Mouse (Mus musculus): Measurements from ENCODE around the gene Ambp. TPM values are rescaled to one million over a fixed set of nuclear protein-coding genes. Genes with fewer than 3 reads are reported as not detected.

The Ambp gene
- polyA plus RNA-seq, 1 experiment: 0.56 TPM

DNA sequence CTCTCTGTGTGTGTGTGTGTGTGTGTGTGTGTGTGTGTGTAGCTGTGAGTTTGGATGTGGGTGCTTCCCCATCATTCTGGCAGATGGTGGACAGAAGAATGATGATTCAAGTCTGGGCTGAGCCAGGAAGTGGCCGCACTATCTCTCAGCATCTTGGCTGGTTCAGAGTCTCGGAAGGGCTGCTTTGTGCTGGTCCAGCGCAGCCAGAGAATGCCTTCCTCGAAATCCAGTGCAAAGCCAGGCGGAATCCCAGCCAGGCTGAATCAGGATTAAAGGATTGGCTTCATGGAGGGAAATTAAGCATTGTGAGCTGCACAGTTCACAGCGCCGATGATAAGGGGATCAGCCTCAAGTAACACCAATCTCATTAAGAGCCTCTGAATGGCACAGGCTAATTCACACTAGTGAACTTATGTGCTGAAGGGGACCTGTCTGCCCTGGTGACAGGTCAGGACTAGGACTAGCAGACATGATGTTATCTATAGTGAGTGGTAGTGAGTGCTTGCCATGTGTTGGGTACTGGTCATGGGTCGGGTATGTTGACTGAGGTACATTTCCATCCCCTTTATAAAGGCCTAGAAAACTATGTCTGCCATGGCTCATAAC, 29.6 kb downstream of the Ambp start:
- peak in 1 of 2 experiments; percentile 14 for DNase-seq (ENCODE audit: extremely low spot score in 1 of 2, low spot score in 1 of 2)

DNA sequence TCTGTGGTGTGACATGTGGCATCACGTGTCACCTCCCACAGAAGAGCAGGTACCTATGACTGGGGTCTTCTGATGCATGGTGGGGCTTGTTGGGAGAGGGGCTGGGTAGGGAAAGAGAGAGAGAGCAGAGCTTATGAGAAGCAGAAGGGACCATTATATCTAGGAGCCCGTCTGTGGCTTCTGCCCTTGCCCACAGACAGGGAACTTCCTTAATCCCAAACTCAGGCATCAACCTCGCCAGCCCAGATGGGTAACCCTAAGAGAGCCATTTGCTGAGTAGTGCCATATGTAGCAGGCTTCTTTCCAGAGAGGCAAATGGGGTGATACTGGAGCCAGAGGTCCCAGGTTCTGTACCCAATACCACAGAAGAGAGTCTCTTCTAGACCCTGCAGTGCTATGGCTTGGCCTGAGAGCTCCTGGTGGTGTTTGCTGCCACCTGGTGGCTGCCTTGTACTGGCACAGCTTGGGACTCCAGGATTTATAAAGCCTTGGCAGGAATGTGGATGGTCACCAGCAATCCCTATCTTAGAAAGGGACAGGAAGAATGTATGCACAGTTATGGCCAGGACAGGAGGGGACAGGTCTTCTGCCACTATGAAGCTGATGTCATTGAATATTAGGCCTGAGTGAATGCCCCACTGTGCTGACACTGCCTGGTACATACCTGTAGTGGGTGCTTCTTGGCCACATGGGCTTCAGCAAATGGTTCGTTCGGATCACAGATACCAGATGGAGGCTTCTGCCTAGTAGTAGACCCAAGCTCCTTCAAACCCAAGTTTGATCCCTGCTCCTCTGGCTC, 35.8 kb downstream of the Ambp start:
- DNase-seq (ENCODE audit: extremely low spot score in 1 of 2, low spot score in 1 of 2): peak; percentile 48 to 90

DNA sequence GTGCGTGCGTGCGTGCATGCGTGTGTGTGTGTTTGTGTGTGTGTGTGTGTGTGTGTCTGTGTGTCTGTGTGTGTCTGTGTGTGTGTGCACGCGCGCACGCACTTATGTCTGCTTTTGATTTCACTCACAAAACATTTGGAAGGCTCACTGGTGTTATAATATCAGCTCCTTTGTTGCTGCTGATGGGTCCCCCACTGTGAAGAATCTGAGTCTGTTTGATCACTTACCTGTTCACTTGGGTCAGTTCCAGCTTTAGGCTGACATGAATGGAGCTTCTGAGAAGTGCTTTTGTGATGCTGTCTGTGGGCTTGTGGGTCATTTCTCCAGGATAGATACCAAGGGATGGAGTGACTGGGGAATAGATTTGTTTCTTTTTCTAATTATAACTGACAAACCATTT, 48.9 kb downstream of the Ambp start:
- DNase-seq (ENCODE audit: extremely low spot score in 1 of 2, low spot score in 1 of 2): no peak

DNA sequence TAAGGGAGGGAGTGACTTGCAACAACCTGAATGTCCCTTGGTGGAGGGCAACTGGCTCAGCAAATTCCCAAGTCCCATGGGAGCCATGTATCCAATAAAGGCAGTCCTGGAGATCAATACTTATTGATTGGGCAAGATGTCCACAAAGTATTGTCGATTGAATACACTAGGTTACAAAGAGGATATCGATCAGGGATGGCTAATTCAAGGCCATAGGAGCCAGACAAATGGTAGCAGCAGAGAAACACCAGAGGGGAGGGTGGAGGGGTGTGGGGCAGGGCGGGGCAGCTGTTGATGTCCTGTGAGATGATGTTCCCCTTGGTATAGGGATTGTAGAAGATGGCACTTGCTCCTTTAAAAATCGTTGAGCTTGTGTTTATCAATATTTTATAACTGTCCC, 52.6 kb downstream of the Ambp start:
- no peak for DNase-seq (ENCODE audit: extremely low spot score in 1 of 2, low spot score in 1 of 2)

DNA sequence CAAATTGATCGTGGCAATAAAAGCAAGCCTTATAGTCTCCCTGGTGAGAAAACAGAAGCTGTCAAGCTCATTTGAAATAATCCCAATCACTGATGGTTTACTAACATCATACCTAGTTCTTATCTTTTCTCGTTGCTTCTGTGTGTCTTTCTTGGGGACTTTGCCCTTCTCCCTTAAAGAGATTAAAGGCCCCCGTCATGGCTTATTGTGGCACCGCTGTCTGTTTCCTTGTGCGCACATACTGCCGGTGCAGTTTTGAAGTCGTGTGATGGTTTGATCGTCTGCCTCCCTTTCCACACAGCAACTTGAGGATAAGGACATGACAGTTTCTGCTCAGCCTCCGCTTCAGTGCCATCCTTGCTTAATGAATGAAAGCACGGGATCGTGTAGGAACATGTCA, 54.1 kb downstream of the Ambp start:
- no peak for DNase-seq (ENCODE audit: extremely low spot score in 1 of 2, low spot score in 1 of 2)

DNA sequence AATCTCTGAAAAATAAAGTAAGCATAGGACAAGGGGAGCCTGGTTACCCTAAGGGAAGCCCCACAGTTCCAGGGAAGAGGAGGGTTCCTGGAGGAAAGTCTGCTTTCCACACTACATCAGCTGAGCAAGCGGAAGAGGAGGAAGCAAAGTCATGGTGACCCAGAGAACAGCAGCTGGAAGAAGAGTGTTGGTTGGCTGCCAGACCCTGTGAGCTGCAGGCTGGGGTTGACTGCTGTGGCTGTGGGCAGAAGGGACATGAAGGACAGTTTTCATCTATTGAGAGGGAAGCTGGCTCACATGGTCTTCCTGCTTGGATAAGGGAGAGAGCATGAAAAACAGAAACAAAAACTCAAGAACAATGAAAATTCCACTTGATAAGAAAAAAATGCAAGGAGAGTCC, 57.0 kb downstream of the Ambp start:
- peak in 1 of 2 experiments; percentile 7 for DNase-seq (ENCODE audit: extremely low spot score in 1 of 2, low spot score in 1 of 2)

Other genes starting within 250 kb of the Ambp start
- gene Zfp618, start 189.2 kb downstream of the Ambp start, polyA plus RNA-seq (2012; rRNA removed): 3.8 and 4.0 TPM in 2 replicates
- gene Kif12, start 17.3 kb upstream of the Ambp start, polyA plus RNA-seq (2012; rRNA removed): not detected in 2 replicates
- gene Col27a1, start 59.2 kb upstream of the Ambp start, polyA plus RNA-seq (2012; rRNA removed): 6.6 and 8.0 TPM in 2 replicates
- 0.12 TPM in 1 of 2 replicates, not detected in the other for gene Orm1, start 189.8 kb upstream of the Ambp start, polyA plus RNA-seq (2012; rRNA removed)
- gene Orm3, start 201.4 kb upstream of the Ambp start, polyA plus RNA-seq (2012; rRNA removed): not detected in 2 replicates
- 0.15 TPM in 1 of 2 replicates, not detected in the other for gene Orm2, start 207.7 kb upstream of the Ambp start, polyA plus RNA-seq (2012; rRNA removed)
- 2.7 and 3.1 TPM in 2 replicates for gene Akna, start 248.6 kb upstream of the Ambp start, polyA plus RNA-seq (2012; rRNA removed)

Measured in frontal cortex, adult 2 months (tissue).